Mouse (Mus musculus) 3134 (cell line): ENCODE results near the gene Morc3.

Source experiments
- DNase-seq: peaks from one replicate; pipeline ENCODE4 v3.0.0-alpha.2; 2011; ENCODE audit warnings: low spot score; ENCODE audit not compliant: insufficient read length; ENCODE audit errors: extremely low read depth

Gene Morc3

GRCm38 (mm10) chr16:93831627-93832395, at the start of gene Morc3:
Gene Morc3, plus strand, starts transcription at chr16:93832121.
- DNase-seq = peak; percentile 99

GRCm38 (mm10) chr16:93784175-93784574, 47.7 kb upstream of the Morc3 start:
- no peak for DNase-seq

- no peak for DNase-seq
Measured at GRCm38 (mm10) chr16:93785805-93786204, 46.1 kb upstream of the Morc3 start.

GRCm38 (mm10) chr16:93788388-93788787, 43.5 kb upstream of the Morc3 start:
- DNase-seq = no peak

- DNase-seq = no peak
Measured at GRCm38 (mm10) chr16:93788881-93789280, 43.0 kb upstream of the Morc3 start.

- DNase-seq = no peak
Measured at GRCm38 (mm10) chr16:93789971-93790755, 41.8 kb upstream of the Morc3 start.

- no peak for DNase-seq
Measured at GRCm38 (mm10) chr16:93792981-93793630, 38.8 kb upstream of the Morc3 start.

GRCm38 (mm10) chr16:93794845-93795244, 37.1 kb upstream of the Morc3 start:
- DNase-seq = no peak

- no peak for DNase-seq
Measured at GRCm38 (mm10) chr16:93795391-93795790, 36.5 kb upstream of the Morc3 start.

GRCm38 (mm10) chr16:93797021-93797840, 34.7 kb upstream of the Morc3 start:
- no peak for DNase-seq

GRCm38 (mm10) chr16:93797841-93798492, 34.0 kb upstream of the Morc3 start:
- no peak for DNase-seq

- no peak for DNase-seq
Measured at GRCm38 (mm10) chr16:93798623-93799022, 33.3 kb upstream of the Morc3 start.

- no peak for DNase-seq
Measured at GRCm38 (mm10) chr16:93799071-93799470, 32.9 kb upstream of the Morc3 start.

- DNase-seq = no peak
Measured at GRCm38 (mm10) chr16:93799936-93800335, 32.0 kb upstream of the Morc3 start.

GRCm38 (mm10) chr16:93807167-93807566, 24.8 kb upstream of the Morc3 start:
- DNase-seq = no peak

GRCm38 (mm10) chr16:93807961-93808554, 23.9 kb upstream of the Morc3 start:
- DNase-seq = no peak

- DNase-seq = no peak
Measured at GRCm38 (mm10) chr16:93815856-93816736, 15.8 kb upstream of the Morc3 start.

- DNase-seq = no peak
Measured at GRCm38 (mm10) chr16:93816861-93817260, 15.1 kb upstream of the Morc3 start.

- no peak for DNase-seq
Measured at GRCm38 (mm10) chr16:93817371-93817770, 14.6 kb upstream of the Morc3 start.
